ENCODE assay signal across 9 mouse cellular contexts in the genomic region with DNA sequence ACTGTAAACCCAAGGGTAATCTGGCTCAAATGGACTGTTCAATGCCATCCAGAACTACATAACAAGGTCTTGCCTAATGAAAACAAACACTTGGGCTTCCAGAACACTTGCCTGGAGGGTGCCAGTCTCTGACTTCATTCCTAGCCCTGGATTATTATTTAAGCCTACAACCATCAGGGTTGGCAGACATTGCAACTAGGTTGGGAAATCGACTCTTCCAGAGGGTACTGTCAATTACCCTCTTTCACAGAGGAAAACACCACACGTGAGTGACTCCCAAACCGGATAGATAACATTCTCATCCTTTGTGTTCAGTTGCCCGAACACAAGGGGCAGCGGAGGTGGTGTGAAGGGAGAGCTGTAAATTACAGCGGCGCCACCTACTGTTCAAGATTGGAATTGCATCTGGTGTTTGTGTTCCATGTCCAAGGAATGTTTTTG. TPM values are rescaled to one million over a fixed set of nuclear protein-coding genes. Genes with fewer than 3 reads are reported as not detected.
DNase-seq lines count a peak whose midpoint lies in the region; ATAC-seq and TF ChIP-seq lines count a peak whose summit lies in the region.
"Had no signal": no experiment of that assay in that cellular context is flagged by ENCODE, and none has a peak within 500 bp of the region (broad histone marks: within the 10 kb centered on the region; RNA-seq: fewer than 3 reads in every experiment).

No protein-coding gene starts in this region.

- no peak for TF ChIP-seq POLR2A in olfactory bulb, adult 2 months (IDR thresholded peaks at IDR 0.05; ENCODE audit: insufficient read depth, low read depth, low read length)
- TF ChIP-seq POLR2A in thymus, adult 2 months (IDR thresholded peaks at IDR 0.05; ENCODE audit: control insufficient read depth, extremely low read depth, insufficient read depth, low read length, poor library complexity) = no peak

- no peaks in the 10 kb centered on the region for H3K36me3 ChIP-seq in embryonic facial prominence, embryonic 11.5 days (replicated peaks; ENCODE audit: control insufficient read depth, insufficient read depth, low read depth, low read length)
- no peaks in the 10 kb centered on the region for H3K36me3 ChIP-seq in heart, embryonic 13.5 days
- no peaks in the 10 kb centered on the region for H3K36me3 ChIP-seq in lung, embryonic 14.5 days (ENCODE audit: insufficient read depth)
- H3K36me3 ChIP-seq in thymus, adult 2 months (ENCODE audit: control insufficient read depth, insufficient read depth, low read length) = no peaks in the 10 kb centered on the region

- ATAC-seq in embryonic facial prominence, embryonic 11.5 days (replicated peaks; ENCODE audit: insufficient number of reproducible peaks, low FRiP score, low TSS enrichment, low read depth) = no peak; the same call in 1 of the 2 replicates
- ATAC-seq in heart, embryonic 13.5 days (ENCODE audit: extremely low read depth, insufficient number of reproducible peaks, low FRiP score, low TSS enrichment) = no peak
- peak; percentile 56; the same call in 1 of the 2 replicates for ATAC-seq in lung, embryonic 14.5 days (ENCODE audit: insufficient read depth)

- H3K4me3 ChIP-seq in embryonic facial prominence, embryonic 11.5 days (ENCODE audit: low read depth, low read length) = no peak overlapping the region
- no peak overlapping the region for H3K4me3 ChIP-seq in heart, embryonic 13.5 days
- no peak overlapping the region for H3K4me3 ChIP-seq in lung, embryonic 14.5 days (ENCODE audit: low read depth, low read length)
- no peak overlapping the region for H3K4me3 ChIP-seq in olfactory bulb, adult 2 months (ENCODE audit: insufficient read depth, low read depth, low read length)
- no peak overlapping the region for H3K4me3 ChIP-seq in thymus, adult 2 months (ENCODE audit: control insufficient read depth, insufficient read depth, low read length)

- no peak overlapping the region for H3K9ac ChIP-seq in embryonic facial prominence, embryonic 11.5 days (replicated peaks; ENCODE audit: low read length)
- H3K9ac ChIP-seq in heart, embryonic 13.5 days = no peak overlapping the region
- H3K9ac ChIP-seq in lung, embryonic 14.5 days = no peak overlapping the region

- no peak overlapping the region for H3K4me2 ChIP-seq in embryonic facial prominence, embryonic 11.5 days (ENCODE audit: low read depth, low read length)
- peak overlapping the region; percentile 27; the same call in 1 of the 2 replicates for H3K4me2 ChIP-seq in heart, embryonic 13.5 days
- H3K4me2 ChIP-seq in lung, embryonic 14.5 days = no peak overlapping the region

- 4% methylated on average over 7 of the region's 7 CpGs for WGBS in embryonic facial prominence, embryonic 11.5 days
- 2% methylated on average over 7 of the region's 7 CpGs for WGBS in heart, embryonic 13.5 days
- WGBS in lung, embryonic 14.5 days = 2% methylated on average over 7 of the region's 7 CpGs
- WGBS in olfactory bulb, adult 2 months = 2% methylated on average over 7 of the region's 7 CpGs
- 1% methylated on average over 7 of the region's 7 CpGs for WGBS in thymus, adult 2 months

- H3K9me3 ChIP-seq in embryonic facial prominence, embryonic 11.5 days (replicated peaks; ENCODE audit: control insufficient read depth, low read length) = no peaks in the 10 kb centered on the region
- no peaks in the 10 kb centered on the region for H3K9me3 ChIP-seq in heart, embryonic 13.5 days
- H3K9me3 ChIP-seq in lung, embryonic 14.5 days (ENCODE audit: low read depth, low read length) = no peaks in the 10 kb centered on the region

- no peaks in the 10 kb centered on the region for H3K27me3 ChIP-seq in embryonic facial prominence, embryonic 11.5 days (ENCODE audit: control insufficient read depth, insufficient read depth, low read length)
- H3K27me3 ChIP-seq in heart, embryonic 13.5 days (replicated peaks) = no peaks in the 10 kb centered on the region
- H3K27me3 ChIP-seq in lung, embryonic 14.5 days (ENCODE audit: insufficient read depth, low read length) = no peaks in the 10 kb centered on the region
- no peaks in the 10 kb centered on the region for H3K27me3 ChIP-seq in thymus, adult 2 months (ENCODE audit: control insufficient read depth, insufficient read depth, low read length)

- peak; percentile 83 for DNase-seq in CD4-positive helper T cell, adult 2 months (ENCODE audit: low read depth, low spot score)
- DNase-seq in adrenal gland, postnatal 10 days = peak; percentile 92
- peak; percentile 92 for DNase-seq in embryonic facial prominence, embryonic 11.5 days (ENCODE audit: low spot score)
- peak; percentile 89 to 98 for DNase-seq in kidney, postnatal 25 days
- DNase-seq in lung, embryonic 14.5 days = peak; percentile 96
- DNase-seq in thymus, adult 2 months = peak; percentile 91

- no peaks in the 10 kb centered on the region for H3K4me1 ChIP-seq in embryonic facial prominence, embryonic 11.5 days (ENCODE audit: control insufficient read depth, insufficient read depth, low read length)
- no peaks in the 10 kb centered on the region for H3K4me1 ChIP-seq in heart, embryonic 13.5 days
- H3K4me1 ChIP-seq in lung, embryonic 14.5 days (ENCODE audit: insufficient read depth) = no peaks in the 10 kb centered on the region
- no peaks in the 10 kb centered on the region for H3K4me1 ChIP-seq in olfactory bulb, adult 2 months (ENCODE audit: control insufficient read depth, insufficient read depth, low read length)
- H3K4me1 ChIP-seq in thymus, adult 2 months (replicated peaks; ENCODE audit: control insufficient read depth, insufficient read depth, low read length) = peaks cover 19% of the 10 kb centered on the region

- TF ChIP-seq CTCF in lung, embryonic 14.5 days (IDR thresholded peaks at IDR 0.05; ENCODE audit: low read depth) = peak; percentile 93
- peak; percentile 71 for TF ChIP-seq CTCF in olfactory bulb, adult 2 months (IDR thresholded peaks at IDR 0.05; ENCODE audit: insufficient read depth, low read depth, low read length)
- no peak for TF ChIP-seq CTCF in thymus, adult 2 months (IDR thresholded peaks at IDR 0.05; ENCODE audit: borderline replicate concordance, control insufficient read depth, extremely low read depth, insufficient read depth, low read length, poor library complexity)

- no peak overlapping the region for H3K27ac ChIP-seq in embryonic facial prominence, embryonic 11.5 days (replicated peaks; ENCODE audit: low read depth, low read length)
- H3K27ac ChIP-seq in heart, embryonic 13.5 days (replicated peaks) = no peak overlapping the region
- H3K27ac ChIP-seq in lung, embryonic 14.5 days (ENCODE audit: low read depth) = no peak overlapping the region
- H3K27ac ChIP-seq in olfactory bulb, adult 2 months (ENCODE audit: insufficient read depth, low read depth, low read length) = no peak overlapping the region
- peak overlapping the region; percentile 74; the same call in 1 of the 2 replicates for H3K27ac ChIP-seq in thymus, adult 2 months (ENCODE audit: control insufficient read depth, insufficient read depth, low read length)

RNA-seq across cellular contexts. Expression of a gene that starts 5.8 kb away (rescaled TPM):
- total RNA-seq in adrenal gland, postnatal 10 days (2021) = under 1 TPM; 0.27 TPM
- polyA plus RNA-seq in embryonic facial prominence, embryonic 11.5 days (2014; fragmentation: Nextera tagmentation; extraction: Ambion mirVana) = not detected in 2 replicates
- polyA plus RNA-seq in heart, embryonic 13.5 days (2015; fragmentation: Nextera tagmentation; extraction: Ambion mirVana) = 1.2 and 1.6 TPM in 2 replicates
- polyA plus RNA-seq in lung, embryonic 14.5 days (2014; fragmentation: Nextera tagmentation; extraction: Ambion mirVana) = 1.2 and 1.3 TPM in 2 replicates
- polyA plus RNA-seq in olfactory bulb, adult 2 months (2012; ENCODE audit: insufficient read depth, insufficient read length, low replicate concordance, missing spikeins) = not detected in 2 replicates
- polyA plus RNA-seq in thymus, adult 2 months (2012; rRNA removed) = 17.3 and 22.4 TPM in 2 replicates

RNA-seq across cellular contexts. Expression of a gene that starts 8.9 kb away (rescaled TPM):
- not detected for total RNA-seq in adrenal gland, postnatal 10 days (2021)
- not detected in 2 replicates for polyA plus RNA-seq in embryonic facial prominence, embryonic 11.5 days (2014; fragmentation: Nextera tagmentation; extraction: Ambion mirVana)
- not detected in 2 replicates for polyA plus RNA-seq in heart, embryonic 13.5 days (2015; fragmentation: Nextera tagmentation; extraction: Ambion mirVana)
- not detected in 2 replicates for polyA plus RNA-seq in lung, embryonic 14.5 days (2014; fragmentation: Nextera tagmentation; extraction: Ambion mirVana)
- polyA plus RNA-seq in olfactory bulb, adult 2 months (2012; ENCODE audit: insufficient read depth, insufficient read length, low replicate concordance, missing spikeins) = not detected in 2 replicates
- polyA plus RNA-seq in thymus, adult 2 months (2012; rRNA removed) = 0.49 and 0.57 TPM in 2 replicates
- polyA plus RNA-seq: heart, embryonic 14.5 days had no signal

RNA-seq across cellular contexts. Expression of a gene that starts 34.9 kb away (rescaled TPM):
- not detected for total RNA-seq in adrenal gland, postnatal 10 days (2021)
- polyA plus RNA-seq in embryonic facial prominence, embryonic 11.5 days (2014; fragmentation: Nextera tagmentation; extraction: Ambion mirVana) = not detected in 2 replicates
- polyA plus RNA-seq in heart, embryonic 13.5 days (2015; fragmentation: Nextera tagmentation; extraction: Ambion mirVana) = not detected in 2 replicates
- not detected in 2 replicates for polyA plus RNA-seq in lung, embryonic 14.5 days (2014; fragmentation: Nextera tagmentation; extraction: Ambion mirVana)
- polyA plus RNA-seq in olfactory bulb, adult 2 months (2012; ENCODE audit: insufficient read depth, insufficient read length, low replicate concordance, missing spikeins) = not detected in 2 replicates
- polyA plus RNA-seq in thymus, adult 2 months (2012; rRNA removed) = 0.03 TPM in 1 of 2 replicates, not detected in the other
- polyA plus RNA-seq: heart, embryonic 14.5 days had no signal

RNA-seq across cellular contexts. Expression of a gene that starts 35.4 kb away (rescaled TPM):
- 10 to 100 TPM; 20.9 to 24.9 TPM for total RNA-seq in adrenal gland, postnatal 10 days (2021)
- polyA plus RNA-seq in embryonic facial prominence, embryonic 11.5 days (2014; fragmentation: Nextera tagmentation; extraction: Ambion mirVana) = 4.2 and 4.8 TPM in 2 replicates
- polyA plus RNA-seq in heart, embryonic 13.5 days (2015; fragmentation: Nextera tagmentation; extraction: Ambion mirVana) = 15.7 TPM in 2 replicates
- 13.0 and 13.2 TPM in 2 replicates for polyA plus RNA-seq in lung, embryonic 14.5 days (2014; fragmentation: Nextera tagmentation; extraction: Ambion mirVana)
- polyA plus RNA-seq in olfactory bulb, adult 2 months (2012; ENCODE audit: insufficient read depth, insufficient read length, low replicate concordance, missing spikeins) = not detected in 2 replicates
- polyA plus RNA-seq in thymus, adult 2 months (2012; rRNA removed) = 74.9 and 82.4 TPM in 2 replicates
